Mouse (Mus musculus) ES-E14 (cell line): ENCODE measurements around the gene Fam213b. TPM values are rescaled to one million over a fixed set of nuclear protein-coding genes. Genes with fewer than 3 reads are reported as not detected.

Experiments
- DNase-seq: peaks from one replicate; pipeline ENCODE4 v3.0.0-alpha.2; 2013; ENCODE audit warnings: low read depth, low spot score
- H3K27ac ChIP-seq: 2 replicates; pipeline ENCODE4 v1.5.1; 2012; ENCODE audit warnings: low read depth, mild to moderate bottlenecking, low read length, moderate library complexity, mixed read lengths; ENCODE audit not compliant: poor library complexity, insufficient read depth, severe bottlenecking
- H3K36me3 ChIP-seq: 2 replicates; pipeline ENCODE4 v1.6.1; 2012; ENCODE audit warnings: mild to moderate bottlenecking, low read length, moderate library complexity, mixed read lengths; ENCODE audit not compliant: control insufficient read depth, poor library complexity, insufficient read depth, severe bottlenecking
- H3K4me1 ChIP-seq, 2 experiments: fragments of 150-350 bp in 1 of 2; sonication (generic) in 1 of 2; 2 replicates each; pipeline ENCODE4 v1.6.1; 2012; ENCODE audit warnings: low read length in 2 of 2, mild to moderate bottlenecking in 1 of 2, mixed read lengths in 1 of 2; ENCODE audit not compliant: control insufficient read depth in 2 of 2, insufficient read depth in 2 of 2, poor library complexity in 1 of 2
- H3K4me3 ChIP-seq, 2 experiments: fragments of 150-350 bp in 1 of 2; sonication (generic) in 1 of 2; 2 replicates each; pipeline ENCODE4 v1.5.1; 2012; ENCODE audit warnings: low read length in 2 of 2, low read depth in 1 of 2, mild to moderate bottlenecking in 1 of 2, mixed read lengths in 1 of 2; ENCODE audit not compliant: insufficient read depth in 1 of 2, poor library complexity in 1 of 2, severe bottlenecking in 1 of 2
- H3K9ac ChIP-seq: 2 replicates; pipeline ENCODE4 v1.6.1; 2012; ENCODE audit warnings: low read depth, mild to moderate bottlenecking, low read length, mixed read lengths; ENCODE audit not compliant: poor library complexity, insufficient read depth, severe bottlenecking
- H3K9me3 ChIP-seq: fragments of 150-350 bp; sonication (generic); 2 replicates; pipeline ENCODE4 v1.6.1; 2012; ENCODE audit warnings: low read depth, mild to moderate bottlenecking, low read length; ENCODE audit not compliant: control insufficient read depth, insufficient read depth
- CHD2 ChIP-seq: IDR thresholded peaks from 2 replicates; pipeline ENCODE4 v1.6.1; 2014; ENCODE audit warnings: mild to moderate bottlenecking, low read depth, low read length, inconsistent platforms
- HCFC1 ChIP-seq: IDR thresholded peaks from 2 replicates; pipeline ENCODE4 v1.6.1; 2012; ENCODE audit warnings: low read length, inconsistent platforms, borderline replicate concordance; ENCODE audit not compliant: insufficient read depth
- MAFK ChIP-seq: IDR thresholded peaks from 2 replicates; pipeline ENCODE4 v1.6.1; 2014; ENCODE audit warnings: mild to moderate bottlenecking, low read depth, low read length, inconsistent platforms; ENCODE audit not compliant: insufficient read depth
- ZC3H11A ChIP-seq: IDR thresholded peaks from 2 replicates; pipeline ENCODE4 v1.6.1; 2012; ENCODE audit warnings: low read depth, mild to moderate bottlenecking, inconsistent platforms, low read length, borderline replicate concordance
- ZNF384 ChIP-seq: IDR thresholded peaks from 2 replicates; pipeline ENCODE4 v1.6.1; 2012; ENCODE audit warnings: low read depth, low read length, inconsistent platforms
- in situ Hi-C, 2 experiments: fragments of 600-800 bp; cut with MboI; formaldehyde crosslinking; loops; one replicate each; pipeline ENCODE4 v1.15.1; 2025; ENCODE audit warnings: low sequenced_read_pairs in 2 of 2, inconsistent platforms in 1 of 2; ENCODE audit not compliant: unreplicated experiment in 2 of 2
- total RNA-seq: library from RNA; depleted of rRNA; stranded (reverse); fragments of 300-350 nt; gene quantifications from 2 replicates; pipeline ENCODE4 v1.2.3, GENCODE M21; 2012

Fam213b gene
- total RNA-seq, 1 experiment, result 15.7 TPM

- Histone ChIP-seq H3K36me3 (no peaks in the 10 kb centered on the region), H3K27ac (no peak overlapping the region), H3K9ac (no peak overlapping the region), H3K4me3 (no peak overlapping the region), H3K9me3 (no peaks in the 10 kb centered on the region), H3K4me1 (peaks cover 0 to 3% of the 10 kb centered on the region in 2 experiments; a peak in 1 of 4 replicates)
- in situ Hi-C loops, result no loop called here
- no peak for DNase-seq
- TF ChIP-seq CHD2 (no peak), ZNF384 (no peak), MAFK (no peak), ZC3H11A (no peak), HCFC1 (no peak)
These were observed 34.5 kb upstream of the Fam213b start for GRCm38 (mm10) chr4:154933306-154933907.

- DNase-seq, result no peak
- H3K4me1 ChIP-seq, result peaks cover 0 to 4% of the 10 kb centered on the region in 2 experiments; a peak in 1 of 4 replicates
- H3K9ac ChIP-seq, result no peak overlapping the region
- no peak overlapping the region for H3K27ac ChIP-seq
- no peaks in the 10 kb centered on the region for H3K9me3 ChIP-seq
- in situ Hi-C loops, result no loop called here
- no peaks in the 10 kb centered on the region for H3K36me3 ChIP-seq
- H3K4me3 ChIP-seq, result no peak overlapping the region
- no peak for TF ChIP-seq HCFC1
- no peak for TF ChIP-seq ZNF384
- no peak for TF ChIP-seq CHD2
- no peak for TF ChIP-seq MAFK
- TF ChIP-seq ZC3H11A, result no peak
These were observed 30.2 kb upstream of the Fam213b start for GRCm38 (mm10) chr4:154929088-154929660.

GRCm38 (mm10) chr4:154928395-154929087, 29.6 kb upstream of the Fam213b start, which contains the start of gene Tnfrsf14:
Gene Tnfrsf14, minus strand, starts transcription at chr4:154928563.
- H3K9ac ChIP-seq, result no peak within 1 kb of the TSS
- peaks cover 0 to 4% of the 10 kb centered on the region in 2 experiments; a peak in 1 of 4 replicates for H3K4me1 ChIP-seq
- TF ChIP-seq ZC3H11A (no peak), ZNF384 (no peak), CHD2 (no peak), HCFC1 (no peak), MAFK (no peak)
- no peak within 1 kb of the TSS for H3K4me3 ChIP-seq
- no peaks in the 10 kb centered on the region for H3K36me3 ChIP-seq
- in situ Hi-C loops, result no loop called here
- H3K9me3 ChIP-seq, result no peaks in the 10 kb centered on the region
- no peak within 1 kb of the TSS for H3K27ac ChIP-seq
- no peak for DNase-seq

GRCm38 (mm10) chr4:154927899-154928337, 29.0 kb upstream of the Fam213b start:
- in situ Hi-C loops, result no loop called here
- TF ChIP-seq CHD2, result no peak
- no peak for TF ChIP-seq MAFK
- no peak for TF ChIP-seq ZNF384
- TF ChIP-seq HCFC1, result no peak
- no peak for TF ChIP-seq ZC3H11A
- Histone ChIP-seq H3K27ac (no peak overlapping the region), H3K4me1 (peaks cover 0 to 4% of the 10 kb centered on the region in 2 experiments; a peak in 1 of 4 replicates), H3K9me3 (no peaks in the 10 kb centered on the region), H3K36me3 (no peaks in the 10 kb centered on the region), H3K9ac (no peak overlapping the region), H3K4me3 (no peak overlapping the region)
- no peak for DNase-seq
